Mouse (Mus musculus) testis, adult 2 months (tissue): Measurements from ENCODE around the gene Prkcsh.

ENCODE experiments used
- CTCF ChIP-seq: fragments of 200-500 bp; IDR thresholded peaks from 2 replicates; pipeline ENCODE4 v1.5.1; 2012; ENCODE audit warnings: low read depth, mild to moderate bottlenecking, inconsistent platforms, low read length, moderate library complexity; ENCODE audit not compliant: control insufficient read depth, insufficient read depth, insufficient replicate concordance
- POLR2A ChIP-seq: fragments of 200-500 bp; IDR thresholded peaks from 2 replicates; pipeline ENCODE4 v1.6.1; 2012; ENCODE audit warnings: low read depth, mild to moderate bottlenecking, inconsistent platforms, low read length, moderate library complexity; ENCODE audit not compliant: control insufficient read depth

GRCm38 (mm10) chr9:21977972-21978371, 24.6 kb upstream of the Prkcsh start:
- TF ChIP-seq CTCF (peak; percentile 75; the same call in 1 of the 2 replicates), POLR2A (no peak)
